Mouse (Mus musculus) ovary, adult 18-20 months (tissue): ENCODE results near the gene C1qtnf7.

Experiments used
- DNase-seq: peaks from one replicate; pipeline ENCODE4 v3.0.0; 2022; ENCODE audit warnings: low spot score, mixed read lengths

The C1qtnf7 gene

DNA sequence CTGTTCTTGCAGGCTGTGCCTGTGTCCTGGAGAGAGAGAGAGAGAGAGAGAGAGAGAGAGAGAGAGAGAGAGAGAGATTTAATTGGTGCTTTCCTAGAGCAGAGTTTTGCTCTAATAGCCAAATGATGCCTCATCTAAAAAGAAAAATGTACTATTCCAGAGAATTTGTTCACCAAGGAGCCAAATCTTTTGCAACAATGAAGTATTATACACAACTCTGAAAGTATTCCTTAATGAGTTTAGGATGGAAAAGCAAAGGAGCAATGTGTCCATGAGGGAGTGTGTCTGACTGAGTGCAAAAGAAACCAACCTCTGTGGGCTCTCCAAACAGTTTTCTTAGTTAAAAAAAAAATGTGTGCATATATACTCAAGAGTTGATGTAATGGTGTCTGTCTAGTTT is 24.5 kb downstream of the C1qtnf7 start:
- DNase-seq = no peak

DNA sequence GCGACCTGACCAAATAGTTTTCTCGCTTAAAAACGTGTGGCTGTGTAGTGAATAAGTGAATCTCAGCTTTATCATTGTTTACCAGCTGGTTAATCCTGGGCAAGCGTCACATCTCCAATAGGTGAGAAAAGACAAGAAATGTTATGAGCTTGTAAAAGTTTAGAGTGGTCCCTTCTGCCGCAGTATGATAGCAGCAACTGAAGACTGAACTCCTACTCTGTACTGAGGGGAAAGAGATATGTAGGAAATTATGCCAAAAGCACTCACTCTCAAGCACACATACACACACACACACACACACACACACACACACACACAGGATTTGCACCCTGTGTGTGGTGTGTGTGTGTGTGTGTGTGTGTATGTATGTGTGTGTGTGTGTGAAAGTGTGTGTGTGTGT is 26.2 kb downstream of the C1qtnf7 start:
- no peak for DNase-seq

DNA sequence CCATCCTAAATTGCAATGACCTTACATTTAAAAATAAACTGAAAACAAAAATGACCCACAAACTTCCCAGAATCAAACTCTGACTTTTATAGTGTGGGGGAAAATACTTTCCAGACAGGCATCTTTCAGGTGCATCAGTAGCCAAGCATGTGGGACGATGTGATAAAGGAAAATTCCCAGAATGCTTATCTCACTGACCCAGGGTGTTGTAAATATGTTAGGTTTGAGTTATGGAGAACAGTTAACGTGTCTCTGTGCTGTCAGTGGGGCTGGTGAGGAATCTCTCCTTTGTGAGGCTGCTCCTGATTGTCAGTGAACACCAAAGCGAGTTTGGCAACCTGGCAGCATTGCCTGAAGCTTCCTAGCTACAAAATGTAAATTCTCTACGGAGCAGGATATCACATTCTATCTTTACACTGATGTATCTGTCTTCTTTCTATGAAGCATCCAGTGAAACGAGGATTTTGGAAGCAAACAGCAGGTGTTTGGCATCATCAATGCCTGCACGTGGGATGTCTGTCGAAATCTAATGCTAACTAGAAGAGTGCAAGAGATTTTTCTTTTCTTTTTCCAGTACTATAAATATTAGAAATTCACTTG is 27.0 kb downstream of the C1qtnf7 start:
- DNase-seq = no peak

DNA sequence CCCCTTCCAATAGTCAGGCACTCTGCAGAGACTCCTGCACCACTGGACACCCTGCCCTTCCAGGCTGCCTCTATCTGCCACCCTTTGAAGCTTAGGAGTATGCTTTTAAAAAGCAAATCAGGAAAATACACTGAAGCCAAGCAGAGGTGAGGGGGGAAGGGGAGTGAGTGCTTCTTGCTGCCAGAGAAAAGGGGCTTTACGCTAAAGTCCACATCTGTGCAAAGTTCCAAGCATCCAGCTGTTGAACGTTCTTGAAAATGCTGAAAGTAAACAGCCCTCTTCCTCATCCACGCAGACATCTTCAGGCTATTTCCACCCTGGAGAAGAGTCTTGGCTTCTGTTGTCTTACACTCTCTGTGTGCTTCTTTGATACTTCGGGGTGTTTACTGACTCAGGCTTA is 34.6 kb downstream of the C1qtnf7 start:
- DNase-seq = no peak

DNA sequence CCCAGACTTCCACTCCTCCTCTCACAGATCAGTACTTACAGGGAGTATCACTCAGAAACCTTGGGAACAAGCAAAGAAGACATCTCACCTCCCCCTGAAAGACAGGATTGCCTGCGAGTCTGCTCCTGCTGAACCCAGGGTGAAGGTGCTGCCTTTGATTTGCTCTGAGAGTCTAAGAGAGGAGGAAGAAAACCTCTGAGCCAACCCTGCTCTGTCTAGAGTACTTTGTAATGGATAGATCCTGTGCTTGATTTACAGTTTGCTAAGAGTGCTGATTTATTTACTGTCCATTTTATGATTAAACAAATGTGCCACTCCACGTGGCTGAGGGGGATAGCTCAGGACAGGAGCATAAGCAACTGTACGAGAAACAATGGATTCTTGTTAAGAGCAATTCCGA is 35.1 kb downstream of the C1qtnf7 start:
- no peak for DNase-seq

DNA sequence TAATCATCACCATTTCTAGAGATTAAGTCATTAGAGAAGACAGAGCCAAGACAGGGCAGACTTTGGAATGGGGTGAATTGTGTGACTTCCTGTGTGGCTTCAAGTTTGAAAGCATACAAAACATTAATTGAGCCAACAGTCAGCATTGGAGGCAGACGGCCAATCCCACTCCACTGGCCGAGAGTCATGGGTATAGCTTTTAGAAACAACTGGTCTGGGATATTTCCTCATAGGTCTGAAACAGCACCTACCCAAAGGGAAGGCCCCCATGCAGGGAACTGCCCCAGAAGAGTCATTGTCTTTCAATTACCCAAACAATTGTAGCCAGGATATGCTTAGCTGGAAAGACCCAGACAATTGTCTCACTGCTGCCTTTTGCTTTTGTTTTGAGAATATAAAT is 39.5 kb downstream of the C1qtnf7 start:
- no peak for DNase-seq

DNA sequence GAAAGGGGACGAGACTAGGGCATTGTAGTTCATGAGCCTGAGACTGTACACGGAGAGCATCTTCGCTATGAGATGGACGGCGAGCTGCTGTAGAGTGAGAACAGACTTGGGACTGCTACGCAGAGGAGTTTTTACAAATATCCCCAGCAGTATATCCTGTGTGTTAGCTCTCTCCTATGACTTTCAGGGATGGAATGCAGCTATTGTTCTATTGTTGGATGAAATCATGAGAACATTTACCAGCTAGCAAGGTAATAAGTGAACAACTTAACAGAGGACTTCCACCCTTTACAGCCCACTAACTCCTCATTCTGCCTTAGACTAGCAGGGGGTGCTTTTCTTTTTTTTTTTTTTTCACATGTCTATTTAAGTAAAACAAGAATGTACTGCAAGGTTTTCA is 40.1 kb downstream of the C1qtnf7 start:
- no peak for DNase-seq

DNA sequence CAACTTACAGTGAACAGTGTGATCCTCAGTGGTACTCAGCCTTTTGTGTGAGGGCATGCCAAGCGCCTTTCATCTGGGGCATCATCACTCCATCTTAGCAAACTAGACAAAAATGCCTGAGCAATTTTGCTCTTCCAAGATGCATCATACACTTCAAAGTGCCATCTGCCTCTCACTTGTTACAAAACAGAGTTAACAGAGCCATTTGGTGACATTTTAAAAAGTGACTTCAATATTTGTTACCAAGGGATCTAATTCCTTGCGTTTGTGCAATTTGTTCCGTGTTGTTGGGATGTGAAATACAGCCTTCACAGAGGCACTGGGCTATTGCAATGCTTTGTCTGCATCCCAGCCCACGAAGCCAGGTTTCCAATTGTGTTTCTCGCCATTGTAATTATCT is 42.1 kb downstream of the C1qtnf7 start:
- DNase-seq = no peak

DNA sequence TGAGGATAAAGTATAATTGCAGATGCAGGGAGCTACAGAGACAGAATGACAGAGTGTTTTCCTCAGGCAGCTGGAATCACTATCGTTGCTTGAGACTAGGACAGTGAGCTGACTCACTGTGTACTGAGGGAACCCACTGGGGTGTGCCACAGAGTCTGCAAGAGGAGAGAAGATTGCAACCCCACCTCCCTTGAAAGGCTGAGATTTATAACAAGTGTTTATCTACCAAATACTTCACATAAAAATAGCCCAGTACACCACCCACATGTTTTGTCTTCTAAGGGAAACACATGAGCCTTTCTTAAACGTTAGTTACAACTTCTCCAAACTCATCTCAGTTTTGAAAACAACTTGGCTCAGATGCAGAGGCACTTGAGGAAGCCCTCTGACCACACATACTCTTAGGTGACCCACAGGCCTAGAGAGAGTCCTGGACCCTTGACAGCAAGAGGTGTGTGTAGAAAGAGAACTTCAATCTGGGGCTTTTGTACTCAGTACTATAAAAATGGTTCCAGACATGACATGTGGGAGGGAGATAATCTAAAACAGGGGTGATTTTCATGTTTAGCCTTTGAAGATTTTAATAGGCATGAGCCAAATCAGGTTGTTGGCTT is 46.4 kb downstream of the C1qtnf7 start:
- peak; percentile 55 for DNase-seq

DNA sequence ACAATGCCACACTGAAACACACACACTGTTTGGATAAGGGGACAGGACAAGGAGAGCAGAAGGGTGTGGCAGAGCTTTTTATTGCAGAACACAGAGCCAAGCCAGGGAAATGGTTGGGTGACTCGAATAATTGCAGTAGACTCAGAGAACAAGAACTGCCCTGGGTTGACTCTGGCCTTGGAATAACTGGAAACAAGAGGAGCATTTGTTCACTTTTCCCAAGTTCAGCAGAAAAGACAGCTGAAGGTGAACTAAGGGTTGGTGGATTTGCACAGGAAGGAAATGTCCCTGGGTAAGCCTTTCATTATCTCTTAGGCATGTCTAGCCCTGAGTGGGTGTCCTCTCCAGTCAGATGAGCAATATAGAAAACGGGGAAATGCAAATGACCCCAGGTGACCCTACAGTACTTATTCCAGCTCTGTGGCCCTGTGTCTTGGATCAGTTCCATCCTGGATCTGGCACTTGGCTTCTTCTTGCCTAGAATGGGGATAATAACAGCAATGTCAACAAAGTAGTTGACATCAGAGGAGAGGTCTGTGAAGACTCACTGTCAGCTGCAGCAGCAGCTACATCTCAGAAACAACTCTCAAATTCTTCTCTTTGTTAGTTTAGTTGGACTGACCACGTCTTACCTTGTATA is 54.5 kb downstream of the C1qtnf7 start:
- DNase-seq = no peak

DNA sequence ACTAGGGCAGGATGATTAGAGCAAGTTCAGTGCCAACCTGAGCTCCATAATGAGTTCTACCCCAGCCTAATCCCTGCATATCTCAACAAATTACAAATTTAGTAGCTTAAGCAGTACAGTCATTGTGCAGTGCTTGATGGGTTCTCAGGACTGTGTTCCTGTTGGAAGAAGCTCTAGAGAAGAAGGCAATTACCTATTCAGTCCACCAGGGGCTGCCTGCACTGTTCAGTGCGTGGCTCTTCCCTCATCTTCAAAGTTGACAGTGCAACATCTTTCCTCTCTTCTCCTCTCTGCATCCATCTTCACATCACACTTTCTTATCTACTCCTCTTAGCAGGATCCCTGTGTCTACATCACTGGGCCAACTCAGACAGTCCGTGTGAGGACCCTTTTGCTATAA is 67.5 kb downstream of the C1qtnf7 start:
- no peak for DNase-seq

DNA sequence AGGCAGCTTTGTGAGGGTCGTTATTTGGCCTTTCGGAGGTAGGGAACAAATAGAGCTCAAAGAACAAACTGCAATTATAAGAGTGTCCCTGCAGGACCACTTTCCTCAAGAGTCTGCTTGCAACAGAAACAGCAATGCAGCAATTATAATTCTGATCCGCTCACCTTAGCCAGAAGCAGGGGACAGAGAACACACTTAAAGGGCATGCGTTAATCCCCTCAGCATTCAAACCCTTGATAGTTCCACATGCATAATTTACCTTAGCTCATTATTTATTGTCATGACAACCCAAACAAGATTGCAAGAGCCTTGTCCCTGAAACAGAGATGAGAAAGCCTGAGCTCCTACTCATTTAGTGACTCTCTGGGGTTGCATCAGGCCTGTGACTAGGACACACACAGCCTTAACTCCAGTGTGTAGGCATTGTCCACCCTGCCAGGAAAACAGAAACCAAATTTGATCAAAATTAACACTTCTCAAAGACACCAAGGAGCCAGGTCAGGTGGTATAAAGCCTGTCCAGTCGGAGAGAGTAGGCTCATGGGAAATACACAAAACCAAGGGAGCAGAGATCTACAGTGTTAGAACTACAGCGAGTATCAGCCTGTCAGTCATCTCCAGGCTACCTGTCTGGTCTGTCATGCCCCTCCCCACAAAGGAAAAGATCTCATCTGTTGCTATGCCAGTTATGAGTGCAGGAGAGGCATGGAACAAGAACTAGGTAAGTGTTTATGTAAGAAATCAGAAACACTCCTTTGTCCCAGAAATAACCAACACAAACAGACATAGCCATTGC is 68.2 kb downstream of the C1qtnf7 start:
- no peak for DNase-seq

DNA sequence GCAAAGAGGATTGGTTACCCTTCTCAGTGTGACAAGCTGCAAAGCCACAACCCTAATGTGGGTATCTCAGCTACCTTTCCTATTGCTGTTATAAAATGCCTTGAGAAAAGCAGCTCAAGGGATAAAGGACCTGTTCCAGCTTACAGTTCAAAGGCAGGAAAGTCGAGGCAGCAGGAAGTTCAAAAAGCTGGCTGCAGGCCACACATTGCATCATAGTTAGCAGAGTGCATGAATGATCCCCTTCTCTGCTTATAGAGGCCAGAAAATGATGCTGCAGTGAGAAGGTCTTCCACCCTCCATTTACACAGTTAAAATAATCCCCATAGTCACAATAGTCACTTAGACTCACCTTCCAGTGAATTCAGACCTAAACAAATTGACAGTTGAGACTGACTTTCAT is 69.1 kb downstream of the C1qtnf7 start:
- DNase-seq = no peak

DNA sequence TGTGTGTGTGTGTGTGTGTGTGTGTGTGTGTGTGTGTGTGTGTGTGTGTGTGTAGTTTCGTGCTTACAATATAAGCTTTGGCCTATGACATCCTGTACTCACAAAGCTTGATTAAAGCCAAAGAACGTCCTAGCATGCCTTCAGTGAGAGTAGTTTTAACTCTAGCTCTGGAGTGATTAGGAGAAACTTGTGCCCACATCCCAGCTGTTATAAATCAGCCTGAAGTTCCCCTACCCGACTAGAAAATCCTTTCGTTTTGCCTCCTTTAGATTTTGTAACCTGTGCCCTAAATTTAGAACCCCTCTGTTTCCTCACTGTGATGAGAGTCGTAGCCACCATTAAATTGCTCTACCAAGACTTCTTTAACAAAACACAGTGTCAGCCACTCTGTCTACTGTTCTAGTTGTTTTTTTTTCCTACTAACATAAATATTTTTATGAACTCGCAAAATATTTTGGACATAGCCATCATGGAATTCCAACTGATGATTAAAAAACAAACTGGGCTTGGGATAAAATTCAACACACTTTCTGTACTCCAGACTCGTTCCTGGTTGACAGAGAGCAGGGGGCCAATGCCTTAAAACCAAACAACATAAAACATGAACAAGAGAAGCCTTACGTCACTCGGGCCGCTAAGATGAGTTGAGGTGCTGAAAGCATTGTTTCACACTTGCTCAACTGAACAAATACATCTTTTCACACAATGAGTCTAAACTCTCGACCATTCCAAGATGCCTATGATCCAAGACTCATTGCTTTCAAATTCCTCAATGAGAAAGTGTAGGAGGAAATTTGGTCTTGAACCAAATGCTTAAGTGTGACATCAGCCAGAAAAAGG is 70.3 kb downstream of the C1qtnf7 start:
- DNase-seq = no peak

DNA sequence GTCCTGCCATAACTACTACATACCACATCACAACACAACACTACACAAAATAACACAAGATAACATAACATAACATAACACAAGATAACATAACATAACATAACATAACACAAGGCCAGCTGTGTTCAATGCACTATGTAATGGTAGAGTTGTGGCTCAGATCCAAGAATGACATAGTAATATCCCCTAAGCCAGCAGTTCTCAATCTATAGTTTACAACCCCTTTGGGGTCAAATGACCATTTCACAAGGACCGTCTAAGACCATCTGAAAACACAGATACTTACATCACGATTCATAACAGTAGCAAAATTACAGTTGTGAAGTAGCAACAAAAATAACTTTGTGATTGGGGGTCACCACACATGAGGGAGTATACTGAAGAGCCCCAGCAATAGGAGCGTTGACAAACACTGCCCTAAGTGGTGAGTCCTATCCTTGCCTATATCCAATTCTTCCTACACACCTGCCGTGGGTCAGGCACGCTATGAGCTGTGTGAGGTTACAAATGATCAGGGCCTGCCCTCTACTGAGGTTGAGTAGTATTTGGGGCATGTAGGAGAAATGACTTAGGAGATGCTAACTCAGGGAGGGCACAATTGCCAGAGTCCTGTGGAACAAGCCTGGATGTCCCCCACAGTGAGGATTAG is 73.6 kb downstream of the C1qtnf7 start:
- no peak for DNase-seq

DNA sequence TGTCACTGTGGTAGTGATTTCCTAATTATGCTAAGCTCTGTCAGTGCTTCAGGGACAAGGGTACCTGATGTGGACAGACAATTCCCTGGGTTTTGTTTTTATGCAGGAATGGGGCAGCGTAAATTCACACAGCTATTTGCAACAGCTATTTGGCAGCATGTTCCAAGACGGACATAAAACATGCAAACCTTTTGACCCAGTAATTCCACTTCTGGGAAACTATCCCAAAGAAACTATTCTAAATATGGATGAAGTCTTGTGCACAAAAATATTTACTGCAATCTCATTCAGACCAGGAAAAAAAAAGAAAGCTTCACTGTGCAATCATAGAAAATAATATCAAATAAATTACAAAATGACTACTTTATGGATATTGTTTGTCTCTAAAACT is 74.1 kb downstream of the C1qtnf7 start:
- no peak for DNase-seq

DNA sequence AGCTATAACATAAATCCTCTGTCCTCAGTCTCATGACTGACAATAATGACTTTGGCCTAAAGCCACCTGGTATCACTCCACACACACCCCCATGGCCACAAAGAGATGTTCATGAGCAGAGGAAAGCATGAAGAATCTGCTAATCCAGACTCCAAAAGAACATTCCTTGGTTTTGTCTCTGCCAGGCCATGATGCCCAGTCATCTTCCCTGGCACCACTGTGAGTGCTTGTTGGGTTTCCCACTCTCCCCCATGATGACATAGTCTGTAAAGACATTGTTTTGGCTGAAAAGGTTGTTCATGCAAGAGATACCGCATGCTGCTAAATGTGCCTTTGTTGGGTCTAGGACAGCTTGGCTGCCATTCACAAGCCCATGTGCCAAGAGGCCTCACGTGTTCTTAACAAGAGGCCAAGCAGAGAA is 75.0 kb downstream of the C1qtnf7 start:
- DNase-seq = no peak

DNA sequence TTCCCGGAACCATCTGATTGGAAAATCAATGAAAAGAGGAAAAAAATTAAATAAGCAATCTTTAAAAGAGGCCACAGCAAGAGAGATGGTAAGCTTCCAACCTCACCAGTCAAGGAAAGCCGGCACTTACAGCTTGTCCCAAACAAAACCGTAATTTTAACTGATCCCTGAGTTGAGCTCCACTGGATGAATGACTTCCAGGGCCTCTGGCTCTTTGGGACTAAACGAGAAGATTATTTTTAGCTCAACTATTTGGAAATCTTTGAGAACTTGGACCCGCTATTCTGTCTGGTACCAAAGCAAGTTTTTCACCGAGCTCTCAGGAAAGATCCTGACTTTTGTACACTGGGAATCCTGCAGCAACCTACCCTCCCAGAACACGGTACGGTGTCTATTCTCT is 86.3 kb downstream of the C1qtnf7 start:
- no peak for DNase-seq

DNA sequence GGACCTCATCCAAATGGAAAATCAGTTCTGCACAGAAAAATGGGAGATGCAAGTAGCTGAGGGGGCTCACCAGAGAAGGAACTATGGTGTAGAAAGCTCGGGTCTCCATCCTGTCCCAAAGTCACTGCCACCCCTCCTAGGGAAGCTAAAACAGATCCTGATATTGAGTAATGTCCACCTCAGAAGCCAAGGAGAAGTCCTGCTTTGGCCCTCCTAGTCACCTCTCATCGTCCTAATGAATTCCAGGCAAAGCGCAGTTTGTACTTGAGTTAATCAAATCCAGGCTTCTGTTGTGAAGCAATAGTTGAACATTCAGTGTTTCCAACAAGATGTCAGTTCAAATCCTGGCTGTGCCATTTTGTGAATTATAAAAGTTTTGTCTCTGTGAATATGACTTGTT is 87.2 kb downstream of the C1qtnf7 start:
- no peak for DNase-seq

DNA sequence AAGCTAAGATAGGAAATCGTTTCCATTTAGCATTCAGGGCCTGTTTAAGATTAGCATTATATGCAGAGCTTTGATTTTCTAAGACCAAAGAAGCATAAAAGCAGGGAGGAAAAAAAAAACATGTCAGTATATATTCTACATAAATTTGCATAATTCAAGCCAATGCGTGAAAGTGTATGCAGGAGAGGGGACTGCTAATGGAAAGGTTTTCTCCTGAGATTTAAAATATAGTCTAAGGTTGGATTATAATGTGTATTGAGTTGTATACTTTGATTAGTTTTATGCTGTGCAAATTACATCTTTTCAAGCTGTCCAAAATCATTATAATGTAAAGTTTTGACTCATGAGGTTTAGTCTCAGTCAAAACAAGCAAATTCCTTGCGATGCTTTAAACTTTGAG is 88.2 kb downstream of the C1qtnf7 start:
- DNase-seq = no peak

DNA sequence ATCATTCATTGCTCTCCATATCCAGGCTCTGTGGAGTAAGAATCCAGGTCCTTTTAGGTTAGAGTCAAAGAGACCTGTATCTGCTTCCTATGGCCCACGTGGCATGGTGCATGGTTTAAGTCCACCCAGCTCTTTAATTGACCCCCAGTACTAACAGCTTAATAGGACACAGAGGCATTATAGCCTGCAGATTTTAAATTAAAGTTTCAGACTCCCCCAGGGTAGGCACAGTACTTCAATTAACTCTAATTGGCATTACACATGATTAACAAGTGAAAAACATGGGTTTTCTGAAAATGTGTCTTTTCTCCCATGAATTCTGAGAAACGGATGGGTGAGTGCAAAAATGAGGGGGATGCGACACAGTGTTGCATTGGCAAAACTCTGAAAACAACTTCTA is 92.7 kb downstream of the C1qtnf7 start:
- DNase-seq = no peak

DNA sequence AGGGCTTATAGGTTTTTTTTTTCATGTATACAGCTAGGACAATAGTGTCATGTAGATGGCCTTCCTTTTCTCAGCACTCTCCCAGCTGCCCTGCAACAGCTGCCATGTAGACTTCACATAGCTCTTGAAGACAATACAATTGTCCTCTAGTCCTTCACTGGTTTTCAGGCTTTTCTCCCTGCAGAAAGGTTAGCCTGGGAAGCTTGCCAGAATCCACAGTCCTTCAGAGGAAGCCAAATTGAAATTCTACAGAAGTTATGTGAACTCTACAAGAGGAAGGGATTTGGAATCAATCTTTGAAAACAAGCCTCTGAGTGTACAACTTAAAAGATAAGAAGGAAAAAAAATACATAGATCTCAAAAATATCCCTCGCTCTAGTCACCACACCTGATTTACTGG is 94.4 kb downstream of the C1qtnf7 start:
- peak; percentile 25 for DNase-seq
